Mouse (Mus musculus): ENCODE data around the gene Krtap4-6.

- no peak for TF ChIP-seq TAL1 (IDR thresholded peaks at IDR 0.05; ENCODE audit: low read length)
- no peak for TF ChIP-seq GATA1 (IDR thresholded peaks at IDR 0.05; ENCODE audit: low read length)
Measured at GRCm38 (mm10) chr11:99646444-99646843, 19.3 kb downstream of the Krtap4-6 start.

All from erythroblast, embryonic 14.5 days (primary cell).